Mouse (Mus musculus) natural killer cell, adult 2 months (primary cell): Measurements from ENCODE around the gene Myh1.

Experiments used
- DNase-seq, 2 experiments: peaks; one replicate each; pipeline ENCODE4 v3.0.0; 2022; ENCODE audit warnings: low spot score in 2 of 2

The Myh1 gene

DNA sequence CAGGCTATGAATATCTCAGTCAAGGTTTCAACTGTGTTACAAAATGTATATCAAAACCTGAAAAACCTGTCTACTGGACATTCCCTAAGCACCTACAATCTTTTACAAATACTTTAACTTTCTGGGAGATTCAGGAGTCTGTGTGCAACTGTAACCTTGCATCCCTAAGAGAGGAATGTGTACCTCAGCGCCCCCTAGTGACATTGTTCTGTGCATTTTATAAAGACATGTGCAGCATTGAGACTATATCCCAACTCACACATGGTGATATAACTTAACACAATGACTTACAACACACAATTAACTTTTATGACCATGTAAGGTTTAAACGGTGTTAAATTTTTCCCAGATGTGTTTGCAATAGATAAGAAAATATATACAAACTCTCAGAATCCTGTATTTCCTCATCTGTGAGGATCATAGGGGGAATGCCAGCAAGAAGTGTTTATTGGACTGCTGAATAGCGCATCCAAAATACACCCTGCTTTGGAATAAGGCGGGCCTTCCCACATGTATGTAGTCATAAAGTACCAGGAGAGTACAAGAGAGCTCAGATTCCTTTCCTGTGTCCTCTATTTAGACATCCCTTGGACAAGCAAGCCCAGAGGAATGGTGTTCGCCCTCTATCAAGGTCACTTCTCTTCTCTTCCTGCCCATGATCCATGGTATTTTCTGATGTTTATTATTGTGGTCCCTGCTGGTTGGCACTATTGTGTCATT is 35.9 kb downstream of the Myh1 start:
- DNase-seq = peak in 1 of 2 experiments; percentile 4

DNA sequence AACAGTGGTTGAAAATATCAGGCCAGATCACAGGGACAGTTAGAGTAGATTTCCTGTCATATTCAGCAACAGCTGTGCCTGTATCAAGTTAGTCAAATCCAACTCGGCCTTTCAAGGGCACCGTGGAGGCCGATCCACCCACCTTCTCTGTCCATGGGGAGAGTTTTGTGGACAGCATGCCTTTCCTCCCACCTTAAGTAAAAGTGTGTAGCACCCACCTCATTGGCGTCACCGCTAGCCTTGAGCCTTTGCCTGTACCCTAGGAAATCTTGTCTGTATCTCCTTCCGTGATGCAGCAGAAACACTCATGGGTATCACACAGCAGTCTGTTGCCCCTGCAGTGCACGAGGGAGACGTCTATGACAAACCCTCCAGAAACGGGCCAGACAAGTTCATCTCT is 36.9 kb downstream of the Myh1 start:
- DNase-seq = no peak

DNA sequence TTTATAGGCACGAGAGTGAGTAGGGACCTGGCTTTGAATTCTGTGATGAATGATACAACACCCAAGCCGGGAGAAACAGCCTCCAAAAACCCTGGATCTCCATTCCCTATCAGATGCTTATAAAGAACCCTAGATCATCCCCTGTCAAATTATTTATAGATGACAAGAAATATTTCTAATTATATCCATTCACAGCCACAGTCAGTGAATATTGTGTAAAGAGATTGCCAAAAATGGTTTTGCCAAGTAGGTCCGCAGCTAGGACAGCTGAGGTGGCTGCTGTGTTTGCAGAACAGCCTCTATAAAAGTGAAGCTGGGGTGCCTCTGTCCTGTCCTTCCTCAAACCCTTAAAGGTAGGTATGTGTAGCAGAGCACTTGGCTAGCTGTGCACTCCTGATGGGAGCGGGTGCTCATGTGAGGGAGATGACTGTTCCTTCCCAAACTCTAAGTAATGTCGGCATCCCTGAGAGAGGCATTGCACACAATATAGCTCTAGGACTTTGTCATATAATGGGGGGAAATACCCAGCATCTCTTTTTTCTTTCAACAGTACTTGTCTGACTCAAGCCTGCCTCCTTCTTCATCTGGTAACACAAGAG is 37.7 kb downstream of the Myh1 start, which contains the start of gene Myh4:
Gene Myh4 (plus strand): TSS at position 549 of the 599 bp plus-strand sequence.
- DNase-seq = no peak

DNA sequence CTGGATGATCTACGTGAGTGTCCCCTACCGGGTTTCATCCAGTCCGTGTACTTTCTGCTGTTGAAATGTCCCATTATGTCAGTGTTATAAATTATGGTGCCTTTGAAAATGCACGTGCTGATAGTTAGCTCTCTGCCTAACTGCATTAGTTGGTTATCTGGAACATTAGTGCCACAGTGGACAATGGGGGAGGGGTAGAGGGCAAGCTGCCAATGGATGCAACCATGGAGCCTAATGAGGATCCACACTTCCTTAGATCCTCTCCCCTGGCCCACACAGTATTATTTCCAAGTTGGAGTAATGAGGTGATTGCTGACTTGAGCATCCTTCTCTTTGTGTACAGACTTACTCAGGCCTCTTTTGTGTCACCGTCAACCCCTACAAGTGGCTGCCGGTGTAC is 41.2 kb downstream of the Myh1 start:
- no peak for DNase-seq

DNA sequence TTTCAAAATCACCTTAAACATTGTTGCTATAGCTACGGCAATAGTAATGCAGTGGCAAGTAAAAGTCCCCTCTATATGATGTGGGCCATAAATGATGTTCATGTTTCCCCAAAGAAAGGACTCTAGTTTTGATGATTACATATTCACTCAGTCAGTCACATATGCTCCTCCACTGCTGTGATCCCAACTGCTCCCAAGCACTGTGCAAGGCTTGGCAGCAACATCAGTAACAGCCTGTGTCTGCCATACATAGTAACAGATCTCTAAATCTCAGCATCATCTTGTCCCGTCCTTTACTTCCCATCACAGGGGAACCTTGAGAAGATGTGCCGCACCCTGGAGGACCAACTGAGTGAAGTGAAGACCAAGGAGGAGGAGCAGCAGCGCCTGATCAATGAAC is 53.8 kb downstream of the Myh1 start:
- no peak for DNase-seq

DNA sequence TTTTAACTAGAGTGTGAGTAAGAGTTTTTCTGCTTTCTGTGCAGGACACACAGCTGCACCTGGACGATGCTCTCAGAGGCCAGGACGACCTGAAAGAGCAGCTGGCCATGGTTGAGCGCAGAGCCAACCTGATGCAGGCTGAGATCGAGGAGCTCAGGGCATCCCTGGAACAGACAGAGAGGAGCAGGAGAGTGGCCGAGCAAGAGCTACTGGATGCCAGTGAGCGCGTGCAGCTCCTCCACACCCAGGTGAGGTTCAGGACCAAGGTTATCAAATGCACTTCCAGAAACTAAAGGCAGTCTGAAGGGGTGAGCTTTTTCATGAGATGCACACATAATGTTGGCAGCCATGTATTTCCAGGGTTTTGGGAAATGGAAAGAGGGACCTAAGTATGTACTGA is 57.2 kb downstream of the Myh1 start:
- DNase-seq = no peak

DNA sequence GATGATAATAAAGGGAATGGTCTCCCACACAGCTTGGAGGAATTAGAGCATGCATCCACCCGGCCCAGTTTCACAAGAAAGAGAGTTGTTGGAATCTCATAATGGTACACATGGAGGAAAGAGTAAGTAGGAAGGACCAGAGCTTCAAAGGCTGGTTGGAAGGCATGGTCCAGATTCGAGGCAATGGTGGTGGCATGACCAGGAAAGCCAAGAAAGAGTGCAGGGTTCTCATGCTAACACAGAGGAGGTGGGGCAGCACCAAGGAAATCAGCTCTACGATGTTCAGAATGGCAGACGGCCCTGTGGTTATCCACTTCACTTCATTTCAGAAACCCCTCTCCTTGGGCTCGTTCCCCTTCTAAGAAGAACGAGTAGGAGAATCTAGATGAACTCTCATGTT is 61.1 kb downstream of the Myh1 start:
- no peak for DNase-seq
